Mouse (Mus musculus): Measurements from ENCODE around the gene Lins1. TPM values are rescaled to one million over a fixed set of nuclear protein-coding genes. Genes with fewer than 3 reads are reported as not detected.

The Lins1 gene
- total and polyA plus RNA-seq, 2 experiments from 2014 or later: 14.8 to 24.4 TPM

DNA sequence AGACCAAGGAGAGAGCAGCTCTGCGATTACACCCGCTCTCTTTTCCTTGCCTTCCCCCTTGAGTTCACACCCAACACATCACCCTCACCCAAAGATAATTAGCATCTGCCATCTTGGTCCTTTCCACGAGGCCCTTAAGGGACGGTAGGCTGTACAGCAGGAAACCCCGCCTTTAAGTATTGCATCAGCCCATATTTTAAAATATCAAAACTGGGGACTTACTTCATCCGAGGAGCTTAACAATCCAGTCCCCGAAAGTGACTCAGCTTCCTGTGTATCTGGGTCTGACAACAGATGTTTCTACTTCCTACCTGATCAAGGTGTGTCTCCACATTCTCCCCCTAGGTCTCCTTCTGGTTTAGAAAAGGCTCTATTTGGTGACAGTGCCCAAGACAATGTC is 65.9 kb downstream of the Lins1 start:
- ATAC-seq (no peak), DNase-seq (ENCODE audit: low spot score) (no peak)
- Histone ChIP-seq H3K36me3 (ENCODE audit: insufficient read depth, low read length) (no peaks in the 10 kb centered on the region), H3K27ac (no peak overlapping the region), H3K4me1 (ENCODE audit: insufficient read depth, low read length) (no peaks in the 10 kb centered on the region), H3K27me3 (ENCODE audit: insufficient read depth, low read length) (no peaks in the 10 kb centered on the region), H3K9me3 (ENCODE audit: low read length) (no peaks in the 10 kb centered on the region), H3K4me3 (ENCODE audit: low read length) (no peak overlapping the region), H3K4me2 (ENCODE audit: low read depth, low read length) (no peak overlapping the region), H3K9ac (replicated peaks; ENCODE audit: low read length) (no peak overlapping the region)
- no peak for TF ChIP-seq CTCF (IDR thresholded peaks at IDR 0.05; ENCODE audit: low read depth)
- WGBS: 90% methylated on average over 7 of the region's 7 CpGs

Other genes starting within 250 kb of the Lins1 start
- 15.3 and 15.4 TPM in 2 replicates for gene Asb7, start 293 bp upstream of the Lins1 start, total RNA-seq (2014; rRNA removed)
- 10.5 and 11.7 TPM in 2 replicates for gene Asb7, start 293 bp upstream of the Lins1 start, polyA plus RNA-seq (2015; fragmentation: Nextera tagmentation; extraction: Ambion mirVana)
- 0.37 and 1.4 TPM in 2 replicates for gene Cers3, start 53.6 kb downstream of the Lins1 start, total RNA-seq (2014; rRNA removed)
- 0.53 and 0.71 TPM in 2 replicates for gene Cers3, start 53.6 kb downstream of the Lins1 start, polyA plus RNA-seq (2015; fragmentation: Nextera tagmentation; extraction: Ambion mirVana)
- 14.8 and 16.1 TPM in 2 replicates for gene Adamts17, start 149.8 kb downstream of the Lins1 start, total RNA-seq (2014; rRNA removed)
- gene Adamts17, start 149.8 kb downstream of the Lins1 start, polyA plus RNA-seq (2015; fragmentation: Nextera tagmentation; extraction: Ambion mirVana): 3.6 and 3.9 TPM in 2 replicates